Mouse (Mus musculus): ENCODE results near the gene Gm14393.
"Not testable (repeated sequence)": the region's sequence is repeated elsewhere in the genome, so short reads cannot be mapped to it uniquely, and the experiment has no call there.

The Gm14393 gene

DNA sequence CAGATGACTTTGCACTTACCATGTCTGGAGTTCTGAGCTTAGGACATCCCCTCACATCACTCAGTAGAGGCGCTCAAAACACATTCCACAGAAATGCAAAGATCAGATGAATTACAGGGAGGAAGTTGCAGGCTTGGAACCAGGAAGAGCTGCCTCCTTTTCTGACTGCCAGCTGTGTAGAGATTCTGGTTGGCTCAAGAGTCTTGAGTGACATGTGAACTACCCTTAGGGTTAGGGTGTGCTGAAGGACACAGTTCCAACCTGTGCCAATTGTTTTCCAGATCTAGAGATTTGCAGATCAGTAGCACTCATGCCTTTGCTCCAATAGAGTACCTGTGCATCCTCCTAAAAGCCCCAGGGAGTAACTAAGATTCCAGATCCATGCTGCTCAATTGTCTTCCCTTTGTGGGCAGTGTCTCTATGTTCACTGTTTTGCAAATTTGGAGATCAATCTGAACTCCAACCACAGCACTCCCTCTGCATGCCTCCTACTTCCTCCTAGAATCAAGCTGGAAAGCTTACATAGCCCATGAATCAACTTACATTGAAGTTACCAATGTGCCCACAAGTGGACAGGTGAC is at the start of gene Gm14393:
TSS of gene Gm14393 (minus strand) at position 101 of the 581 bp plus-strand sequence.
- DNase-seq: not testable (repeated sequence)

DNA sequence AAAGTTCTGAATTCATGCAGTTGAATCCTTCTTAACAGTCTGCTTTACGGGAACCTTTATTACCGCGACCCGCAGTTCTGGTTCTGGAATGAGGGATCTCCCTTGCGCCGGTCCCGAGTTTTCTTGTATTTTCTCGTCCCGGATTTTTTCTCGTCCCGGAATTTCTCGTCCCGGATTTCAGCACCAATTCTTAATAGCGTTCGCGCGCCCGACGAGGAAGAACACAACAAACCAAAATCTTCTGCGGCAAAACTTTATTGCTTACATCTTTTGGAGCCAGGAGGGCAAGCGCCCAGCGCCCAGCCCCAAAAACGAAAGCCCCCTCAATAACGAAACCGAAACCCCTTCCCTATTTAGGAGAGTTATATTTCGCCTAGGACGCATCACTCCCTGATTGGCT is 23.3 kb downstream of the Gm14393 start:
- not testable (repeated sequence) for DNase-seq
